Mouse (Mus musculus) forebrain, embryonic 13.5 days (tissue): ENCODE measurements around the gene Cpa4. TPM values are rescaled to one million over a fixed set of nuclear protein-coding genes. Genes with fewer than 3 reads are reported as not detected.

Experiments
- ATAC-seq: fragments of 200-750 bp; cut with Nextera tagmentation; 2 replicates; pipeline ENCODE4 v1.8.0; 2017
- H3K27ac ChIP-seq: fragments of 300-500 bp; sonication (generic); 2 replicates; pipeline ENCODE4 v1.5.1; 2015; ENCODE audit warnings: inconsistent platforms, mild to moderate bottlenecking, moderate library complexity
- H3K27me3 ChIP-seq: fragments of 300-500 bp; sonication (generic); 2 replicates; pipeline ENCODE4 v1.6.1; 2015; ENCODE audit warnings: mild to moderate bottlenecking, inconsistent platforms
- H3K36me3 ChIP-seq: fragments of 300-500 bp; sonication (generic); 2 replicates; pipeline ENCODE4 v1.6.1; 2015; ENCODE audit warnings: mild to moderate bottlenecking, inconsistent platforms; ENCODE audit not compliant: poor library complexity, severe bottlenecking
- H3K4me1 ChIP-seq: fragments of 300-500 bp; sonication (generic); 2 replicates; pipeline ENCODE4 v1.6.1; 2015; ENCODE audit warnings: inconsistent platforms
- H3K4me2 ChIP-seq: fragments of 300-500 bp; sonication (generic); 2 replicates; pipeline ENCODE4 v1.6.1; 2015; ENCODE audit warnings: inconsistent platforms, mild to moderate bottlenecking, moderate library complexity
- H3K4me3 ChIP-seq: fragments of 300-500 bp; sonication (generic); 2 replicates; pipeline ENCODE4 v1.5.1; 2015; ENCODE audit warnings: mild to moderate bottlenecking, inconsistent platforms
- H3K9ac ChIP-seq: fragments of 300-500 bp; sonication (generic); 2 replicates; pipeline ENCODE4 v1.6.1; 2015; ENCODE audit warnings: mild to moderate bottlenecking, inconsistent platforms
- H3K9me3 ChIP-seq: fragments of 300-500 bp; sonication (generic); replicated peaks from 2 replicates; pipeline ENCODE4 v1.6.1; 2016; ENCODE audit warnings: inconsistent platforms
- WGBS: fragments of 180-500 bp; shearing (Covaris S2); methylation state at CpG from one replicate; pipeline ENCODE4 v1.1.7; 2015; 5-methylcytosine and 5-hydroxymethylcytosine counted together
- polyA plus RNA-seq: library from polyadenylated mRNA; unstranded; fragments of >200 nt; fragmentation: Nextera tagmentation; extraction: Ambion mirVana; gene quantifications from 2 replicates; pipeline ENCODE4 v1.2.1, GENCODE M21; 2015

Cpa4 gene
- polyA plus RNA-seq, 1 experiment from 2014 or later, result 3.4 TPM

DNA sequence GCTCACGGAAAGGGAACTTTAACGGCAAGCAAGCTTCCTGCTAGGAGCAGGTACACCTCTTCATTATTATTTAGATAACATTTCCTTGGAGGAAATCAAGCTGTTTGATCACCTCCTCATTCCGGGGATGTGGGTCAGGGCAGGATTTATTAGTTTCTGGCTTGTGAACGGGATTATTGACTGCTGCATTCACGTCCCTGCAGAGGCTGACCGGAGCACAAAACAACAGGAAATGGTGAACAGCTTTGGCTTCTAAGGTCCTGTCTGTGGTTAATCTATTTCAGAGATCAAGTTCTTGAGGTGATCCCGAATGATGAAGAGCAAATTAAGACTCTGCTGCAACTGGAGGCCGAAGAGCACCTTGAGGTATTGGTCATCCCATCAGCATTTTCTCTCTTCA, 24.3 kb upstream of the Cpa4 start:
- no peak for ATAC-seq

GRCm38 (mm10) chr6:30545689-30546088, 22.5 kb upstream of the Cpa4 start:
- WGBS, result 83% methylated on average over 7 of the region's 7 CpGs
- Histone ChIP-seq H3K27me3 (no peaks in the 10 kb centered on the region), H3K9ac (no peak overlapping the region), H3K36me3 (no peaks in the 10 kb centered on the region), H3K4me2 (no peak overlapping the region), H3K4me3 (no peak overlapping the region), H3K4me1 (peaks cover 52% of the 10 kb centered on the region), H3K27ac (peak overlapping the region; percentile 94; the same call in 1 of the 2 replicates), H3K9me3 (no peaks in the 10 kb centered on the region)
- ATAC-seq, result no peak

More for the DNA sequence above, 24.3 kb upstream of the Cpa4 start:
- Histone ChIP-seq H3K4me1 (peaks cover 42% of the 10 kb centered on the region), H3K27ac (no peak overlapping the region), H3K36me3 (no peaks in the 10 kb centered on the region), H3K9me3 (no peaks in the 10 kb centered on the region), H3K9ac (no peak overlapping the region), H3K4me3 (no peak overlapping the region), H3K27me3 (no peaks in the 10 kb centered on the region), H3K4me2 (no peak overlapping the region)
- 32% methylated on average over 8 of the region's 8 CpGs for WGBS

DNA sequence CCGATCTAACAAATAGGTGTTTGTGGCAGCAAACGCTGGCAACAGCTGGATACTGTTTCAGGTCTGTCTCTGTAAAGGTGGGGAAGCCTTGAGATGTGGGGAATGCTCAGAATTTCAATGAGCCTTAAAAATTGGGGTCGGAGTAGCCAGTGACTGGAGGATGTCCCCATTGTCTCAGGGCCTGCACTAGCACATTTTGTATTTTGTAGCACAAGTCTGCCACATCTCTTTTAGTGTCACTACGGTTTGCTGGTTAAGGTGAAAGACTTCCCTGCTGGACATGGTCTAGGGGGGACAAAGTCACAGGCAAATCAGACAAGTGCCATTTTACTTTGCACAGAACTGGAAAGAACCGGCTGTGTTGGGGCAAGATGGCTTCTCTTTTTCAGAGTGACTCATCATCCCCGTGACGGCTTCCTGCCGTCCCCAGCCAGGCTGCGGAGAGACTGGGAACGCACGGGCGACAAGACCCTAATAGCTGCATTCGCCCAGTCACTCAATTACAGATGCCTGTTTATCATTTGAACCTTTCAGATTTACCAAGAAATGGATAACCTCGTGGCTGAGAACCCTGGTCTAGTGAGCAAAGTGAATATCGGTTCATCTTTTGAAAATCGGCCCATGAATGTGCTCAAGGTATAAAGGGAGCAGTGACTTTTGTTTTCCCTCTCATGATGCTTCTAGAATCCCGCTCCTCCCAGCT, 21.4 kb upstream of the Cpa4 start:
- ATAC-seq, result peak; percentile 66
- Histone ChIP-seq H3K27me3 (no peaks in the 10 kb centered on the region), H3K27ac (peak overlapping the region; percentile 94), H3K9ac (peak overlapping the region; percentile 59), H3K36me3 (no peaks in the 10 kb centered on the region), H3K4me1 (peaks cover 61% of the 10 kb centered on the region), H3K4me2 (peak overlapping the region; percentile 58), H3K4me3 (peak overlapping the region; percentile 23), H3K9me3 (no peaks in the 10 kb centered on the region)
- WGBS, result 7% methylated on average over 17 of the region's 17 CpGs

DNA sequence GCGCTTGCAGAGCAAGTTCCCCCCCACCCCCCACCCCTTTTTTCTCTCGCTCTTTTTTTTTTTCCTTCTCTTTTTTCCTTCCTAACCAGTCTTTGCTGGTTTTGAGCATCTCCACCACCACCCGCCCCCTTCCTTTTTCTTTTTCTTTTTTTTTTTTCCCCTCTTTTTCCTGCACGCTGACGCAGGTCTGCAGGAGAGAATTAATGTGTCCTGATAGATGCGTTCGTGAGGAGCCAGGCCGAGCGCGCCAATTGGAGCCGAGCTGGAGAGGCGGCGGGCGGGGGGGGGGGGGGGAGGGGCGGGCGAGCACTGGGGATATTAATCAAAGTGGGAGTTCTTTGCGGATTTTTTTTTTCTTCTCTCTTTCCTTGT, 20.9 kb upstream of the Cpa4 start:
- peak overlapping the region; percentile 94 for H3K27ac ChIP-seq
- H3K4me1 ChIP-seq, result peaks cover 64% of the 10 kb centered on the region
- H3K27me3 ChIP-seq, result no peaks in the 10 kb centered on the region
- H3K4me2 ChIP-seq, result peak overlapping the region; percentile 58
- H3K9me3 ChIP-seq, result no peaks in the 10 kb centered on the region
- WGBS, result under 1% methylated on average over 8 of the region's 17 CpGs
- peak overlapping the region; percentile 23 for H3K4me3 ChIP-seq
- no peaks in the 10 kb centered on the region for H3K36me3 ChIP-seq
- peak overlapping the region; percentile 59 for H3K9ac ChIP-seq
- peak; percentile 62 for ATAC-seq

DNA sequence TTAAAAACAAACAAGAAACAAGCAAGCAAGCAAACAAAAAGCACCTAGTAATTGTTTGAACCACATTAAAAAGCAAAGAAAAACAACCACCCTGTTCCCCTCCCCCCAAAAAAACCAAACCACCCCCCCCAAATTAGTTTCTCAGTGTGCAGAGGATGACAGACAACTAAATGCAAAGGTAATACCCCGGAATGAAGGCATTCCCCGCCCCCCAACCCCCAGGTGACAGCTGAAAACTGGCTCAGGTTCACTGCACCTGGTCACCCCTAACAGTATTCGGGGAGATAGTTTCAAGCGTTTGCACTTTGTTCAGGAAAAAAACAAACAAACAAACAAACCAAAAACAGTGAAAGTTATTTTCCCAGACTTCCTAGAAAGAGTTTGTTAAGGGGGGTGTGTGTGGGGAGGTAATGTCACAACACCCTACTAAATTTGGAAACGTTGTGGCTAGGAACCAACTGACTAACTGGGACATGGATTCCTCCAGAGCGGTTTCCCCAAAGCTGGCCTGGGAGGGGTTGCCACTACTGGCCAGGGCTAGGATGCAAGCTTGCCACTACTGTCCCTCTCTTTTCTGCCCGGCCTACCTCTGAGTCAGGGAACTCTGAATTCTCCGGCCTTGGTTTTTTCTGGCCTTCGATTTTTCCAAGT, 20.4 kb upstream of the Cpa4 start:
- H3K36me3 ChIP-seq, result no peaks in the 10 kb centered on the region
- peak overlapping the region; percentile 58 for H3K4me2 ChIP-seq
- peak overlapping the region; percentile 10; the same call in 1 of the 2 replicates for H3K9ac ChIP-seq
- no peak overlapping the region for H3K4me3 ChIP-seq
- peaks cover 69% of the 10 kb centered on the region for H3K4me1 ChIP-seq
- no peak for ATAC-seq
- no peaks in the 10 kb centered on the region for H3K9me3 ChIP-seq
- H3K27ac ChIP-seq, result peak overlapping the region; percentile 94
- 14% methylated on average over 9 of the region's 9 CpGs for WGBS
- no peaks in the 10 kb centered on the region for H3K27me3 ChIP-seq

GRCm38 (mm10) chr6:30549231-30549761, 18.9 kb upstream of the Cpa4 start:
- peaks cover 59% of the 10 kb centered on the region for H3K4me1 ChIP-seq
- 10% methylated on average over 15 of the region's 15 CpGs for WGBS
- H3K9ac ChIP-seq, result peak overlapping the region; percentile 51; the same call in 1 of the 2 replicates
- ATAC-seq, result no peak
- peak overlapping the region; percentile 35; the same call in 1 of the 2 replicates for H3K4me2 ChIP-seq
- no peaks in the 10 kb centered on the region for H3K36me3 ChIP-seq
- peak overlapping the region; percentile 85 for H3K27ac ChIP-seq
- no peaks in the 10 kb centered on the region for H3K27me3 ChIP-seq
- no peak overlapping the region for H3K4me3 ChIP-seq
- H3K9me3 ChIP-seq, result no peaks in the 10 kb centered on the region

DNA sequence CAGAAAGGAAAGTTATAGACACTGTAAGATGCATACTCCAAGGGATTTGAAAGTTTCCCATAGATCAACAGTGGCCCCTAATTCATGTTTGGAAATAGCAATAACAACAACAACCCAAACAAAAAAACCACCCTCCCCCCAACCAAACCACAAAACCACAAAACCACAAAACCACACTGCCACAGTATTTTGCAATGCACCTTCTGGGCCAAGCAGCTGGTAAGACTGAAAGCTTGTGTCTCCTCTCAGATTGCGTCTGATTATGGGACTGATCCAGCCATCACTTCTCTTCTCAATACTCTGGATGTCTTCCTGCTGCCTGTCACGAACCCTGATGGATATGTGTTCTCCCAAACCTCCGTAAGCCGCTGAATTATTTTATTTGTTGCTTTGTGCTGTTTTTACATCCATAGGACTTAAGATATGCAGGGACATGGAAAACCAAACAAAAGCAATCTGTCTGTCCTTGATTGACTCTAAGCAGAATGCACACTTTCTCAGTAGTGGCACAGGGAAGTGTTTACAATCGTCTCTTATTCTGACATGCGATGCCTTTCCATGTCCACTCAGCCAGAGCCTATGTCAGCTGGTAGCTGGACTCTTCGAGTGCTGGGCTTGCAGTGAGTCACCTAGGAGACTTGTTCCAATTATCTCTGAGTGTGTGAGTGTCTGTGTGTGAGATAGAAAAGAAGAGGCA, 17.5 kb upstream of the Cpa4 start:
- Histone ChIP-seq H3K9me3 (no peaks in the 10 kb centered on the region), H3K4me2 (no peak overlapping the region), H3K4me1 (peaks cover 57% of the 10 kb centered on the region), H3K9ac (no peak overlapping the region), H3K4me3 (no peak overlapping the region), H3K27me3 (no peaks in the 10 kb centered on the region), H3K27ac (peak overlapping the region; percentile 87), H3K36me3 (no peaks in the 10 kb centered on the region)
- ATAC-seq, result no peak
- 66% methylated on average over 7 of the region's 7 CpGs for WGBS

GRCm38 (mm10) chr6:30551193-30551515, 17.0 kb upstream of the Cpa4 start:
- no peaks in the 10 kb centered on the region for H3K27me3 ChIP-seq
- H3K4me3 ChIP-seq, result no peak overlapping the region
- peaks cover 53% of the 10 kb centered on the region for H3K4me1 ChIP-seq
- ATAC-seq, result peak; percentile 31; the same call in 1 of the 2 replicates
- H3K9ac ChIP-seq, result no peak overlapping the region
- peak overlapping the region; percentile 87 for H3K27ac ChIP-seq
- H3K9me3 ChIP-seq, result no peaks in the 10 kb centered on the region
- H3K4me2 ChIP-seq, result peak overlapping the region; percentile 57
- H3K36me3 ChIP-seq, result no peaks in the 10 kb centered on the region

DNA sequence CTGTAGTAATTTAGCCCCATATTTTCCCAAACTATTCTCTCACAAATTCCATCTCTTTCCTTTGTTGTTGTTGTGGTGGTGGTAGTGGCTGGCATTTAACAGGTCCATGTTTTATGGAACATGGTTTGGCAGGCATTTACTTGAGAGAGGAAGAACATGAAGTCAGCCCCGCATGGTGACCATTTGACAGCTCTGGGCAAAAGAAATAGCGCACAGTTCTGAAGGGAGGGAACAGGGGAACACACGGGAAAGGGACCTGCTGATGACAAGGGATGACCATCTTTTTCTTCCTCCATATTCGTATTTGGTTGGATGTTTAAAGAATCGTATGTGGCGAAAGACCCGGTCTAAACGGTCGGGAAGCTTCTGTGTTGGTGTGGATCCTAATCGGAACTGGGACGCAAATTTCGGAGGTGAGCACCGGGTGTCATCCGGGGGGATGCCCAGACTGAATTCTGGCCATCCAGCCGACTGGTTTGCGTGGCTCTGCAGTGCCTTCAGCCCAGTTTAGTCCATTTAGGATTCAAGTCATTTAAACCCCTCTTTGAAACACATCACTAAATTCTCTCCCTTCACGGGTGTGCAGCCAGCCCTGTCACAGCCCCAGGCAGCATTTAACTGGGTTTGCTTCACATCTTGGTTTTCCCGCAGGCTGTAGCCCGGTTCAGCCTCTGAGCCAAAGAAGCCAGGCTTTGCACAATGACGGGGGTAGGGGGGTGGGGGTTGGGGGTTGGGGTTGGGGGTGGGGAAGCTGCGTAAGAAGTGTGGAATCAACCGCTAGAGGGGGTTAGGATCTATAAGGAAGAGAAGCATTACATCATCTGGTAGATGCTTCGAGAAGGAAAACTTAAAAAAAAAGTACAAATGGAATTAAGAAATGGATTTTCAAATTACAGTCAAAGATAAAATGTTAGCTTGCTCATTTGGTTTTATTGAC, 16.3 kb upstream of the Cpa4 start:
- Histone ChIP-seq H3K36me3 (no peaks in the 10 kb centered on the region), H3K4me3 (peak overlapping the region; percentile 18), H3K27me3 (no peaks in the 10 kb centered on the region), H3K9ac (peak overlapping the region; percentile 60), H3K4me2 (peak overlapping the region; percentile 57), H3K4me1 (peaks cover 45% of the 10 kb centered on the region), H3K9me3 (no peaks in the 10 kb centered on the region), H3K27ac (peak overlapping the region; percentile 87)
- WGBS, result 13% methylated on average over 23 of the region's 23 CpGs
- ATAC-seq, result peak; percentile 70

DNA sequence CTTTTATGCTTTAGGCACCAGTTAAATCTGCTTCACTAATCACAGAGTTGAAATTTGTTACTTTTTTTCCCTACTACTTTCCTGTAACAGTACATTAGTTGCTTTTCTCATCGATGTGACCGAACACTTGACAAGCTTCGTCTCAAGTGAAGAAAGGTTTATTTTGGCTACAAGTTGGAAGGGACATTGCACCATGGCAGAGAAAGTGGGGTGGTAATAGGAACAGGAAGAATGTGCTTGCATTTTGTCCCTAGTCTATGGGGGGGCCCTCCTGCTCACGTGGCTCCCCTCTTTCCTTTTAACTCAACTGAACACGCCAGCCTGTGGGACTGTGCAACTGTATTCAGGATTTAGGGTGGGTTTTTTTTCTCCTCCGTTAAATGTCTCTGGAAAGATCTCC, 15.5 kb upstream of the Cpa4 start:
- WGBS, result 55% methylated on average over 6 of the region's 6 CpGs
- H3K4me3 ChIP-seq, result no peak overlapping the region
- peak overlapping the region; percentile 60 for H3K27ac ChIP-seq
- no peaks in the 10 kb centered on the region for H3K36me3 ChIP-seq
- 0 out of 2 replicates have a peak, but pooled peaks have one; percentile 28 for ATAC-seq
- H3K4me2 ChIP-seq, result no peak overlapping the region
- peaks cover 41% of the 10 kb centered on the region for H3K4me1 ChIP-seq
- no peak overlapping the region for H3K9ac ChIP-seq
- no peaks in the 10 kb centered on the region for H3K9me3 ChIP-seq
- no peaks in the 10 kb centered on the region for H3K27me3 ChIP-seq

DNA sequence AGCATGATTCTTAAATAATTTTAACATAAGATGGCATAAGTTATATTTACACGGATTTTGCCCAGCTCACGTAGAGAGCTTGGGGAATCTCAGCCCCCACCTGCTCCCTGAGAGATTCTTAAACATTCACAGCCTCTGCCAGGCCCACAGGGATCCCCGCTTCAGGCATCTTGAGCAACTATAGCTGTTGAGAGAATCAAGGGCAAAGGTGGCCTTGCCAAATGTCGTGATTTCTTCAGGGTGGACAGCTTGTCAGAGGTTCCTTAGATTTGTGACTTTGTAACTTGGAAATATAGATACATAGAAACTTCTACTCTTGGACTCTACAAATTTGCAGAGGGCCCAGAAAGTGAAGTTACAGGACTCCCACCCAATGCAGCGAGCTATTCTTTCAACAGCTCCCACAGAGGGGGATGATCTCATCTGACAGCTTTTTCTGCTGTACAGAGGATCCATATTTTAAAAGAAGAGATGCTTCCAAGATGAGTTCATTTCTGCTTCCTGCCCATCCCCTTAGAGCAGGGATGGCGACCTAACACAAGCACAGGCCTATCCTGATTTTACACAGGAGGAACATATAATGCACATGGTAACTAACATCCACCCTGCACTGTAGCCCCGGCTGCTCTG, 14.7 kb upstream of the Cpa4 start:
- Histone ChIP-seq H3K4me3 (no peak overlapping the region), H3K36me3 (no peaks in the 10 kb centered on the region), H3K27me3 (no peaks in the 10 kb centered on the region), H3K9ac (no peak overlapping the region), H3K27ac (no peak overlapping the region), H3K9me3 (no peaks in the 10 kb centered on the region), H3K4me1 (peaks cover 33% of the 10 kb centered on the region), H3K4me2 (no peak overlapping the region)
- 79% methylated on average over 7 of the region's 7 CpGs for WGBS
- ATAC-seq, result no peak
